9 mouse cellular contexts compared by ENCODE assay signal in the genomic region with DNA sequence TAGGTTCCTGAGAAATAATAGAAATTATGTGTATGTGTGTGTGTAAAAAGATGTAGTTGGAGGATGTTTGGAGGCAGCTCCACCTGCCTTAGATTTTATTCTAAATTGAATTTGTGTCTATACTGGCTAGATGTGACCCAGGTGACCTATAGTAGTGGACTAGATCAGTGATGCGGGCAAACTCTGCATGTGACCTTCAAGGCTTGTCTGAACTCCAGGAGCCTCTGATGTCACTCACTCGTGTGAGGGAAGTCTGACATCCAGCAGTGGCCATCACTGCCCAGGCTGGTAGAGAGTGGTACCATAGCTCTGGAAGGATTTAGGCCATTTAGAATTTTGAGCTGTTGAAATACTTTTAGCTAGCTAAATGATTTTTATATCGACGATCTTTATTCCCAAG. TPM values are rescaled to one million over a fixed set of nuclear protein-coding genes. Genes with fewer than 3 reads are reported as not detected.
DNase-seq lines count a peak whose midpoint lies in the region; ATAC-seq lines count a peak whose summit lies in the region.
"Had no signal": no experiment of that assay in that cellular context is flagged by ENCODE, and none has a peak within 500 bp of the region (broad histone marks: within the 10 kb centered on the region; RNA-seq: fewer than 3 reads in every experiment).

No protein-coding gene starts in this region.

- peak overlapping the region; percentile 70 for H3K4me2 ChIP-seq in heart, embryonic 11.5 days
- H3K4me2 ChIP-seq in forebrain, embryonic 12.5 days = peak overlapping the region; percentile 77

- no peak for ATAC-seq in heart, embryonic 11.5 days (replicated peaks; ENCODE audit: insufficient number of reproducible peaks, low FRiP score, low TSS enrichment)
- no peak for ATAC-seq in forebrain, embryonic 12.5 days (ENCODE audit: low FRiP score)

- H3K9me3 ChIP-seq in heart, embryonic 11.5 days (replicated peaks; ENCODE audit: control insufficient read depth, low read length) = no peaks in the 10 kb centered on the region
- no peaks in the 10 kb centered on the region for H3K9me3 ChIP-seq in forebrain, embryonic 12.5 days

- H3K4me3 ChIP-seq in heart, embryonic 11.5 days (ENCODE audit: low read depth, low read length) = peak overlapping the region; percentile 84
- H3K4me3 ChIP-seq in forebrain, embryonic 12.5 days (replicated peaks) = peak overlapping the region; percentile 78

- H3K9ac ChIP-seq in heart, embryonic 11.5 days (ENCODE audit: low read depth, low read length) = peak overlapping the region; percentile 56; the same call in 1 of the 2 replicates
- peak overlapping the region; percentile 95 for H3K9ac ChIP-seq in forebrain, embryonic 12.5 days

- H3K4me1 ChIP-seq in heart, embryonic 11.5 days (ENCODE audit: control insufficient read depth, insufficient read depth, low read length) = peaks cover 5% of the 10 kb centered on the region; the same call in 1 of the 2 replicates
- H3K4me1 ChIP-seq in forebrain, embryonic 12.5 days = peaks cover 34% of the 10 kb centered on the region

- H3K27me3 ChIP-seq in heart, embryonic 11.5 days (ENCODE audit: control insufficient read depth, insufficient read depth, low read length) = no peaks in the 10 kb centered on the region
- no peaks in the 10 kb centered on the region for H3K27me3 ChIP-seq in forebrain, embryonic 12.5 days
- H3K27me3 ChIP-seq in splenic B cell, adult 2 months (ENCODE audit: control insufficient read depth, insufficient read depth, low read length, poor library complexity, severe bottlenecking) = no peaks in the 10 kb centered on the region

- H3K36me3 ChIP-seq in heart, embryonic 11.5 days (ENCODE audit: control insufficient read depth, insufficient read depth, low read length) = no peaks in the 10 kb centered on the region
- no peaks in the 10 kb centered on the region for H3K36me3 ChIP-seq in forebrain, embryonic 12.5 days (replicated peaks)
- no peaks in the 10 kb centered on the region for H3K36me3 ChIP-seq in splenic B cell, adult 2 months (ENCODE audit: control insufficient read depth, insufficient read depth, low read length, poor library complexity, severe bottlenecking)

- no peak overlapping the region for H3K27ac ChIP-seq in heart, embryonic 11.5 days (ENCODE audit: low read depth, low read length)
- H3K27ac ChIP-seq in forebrain, embryonic 12.5 days = no peak overlapping the region
- H3K27ac ChIP-seq: macrophage had no signal

- 38% methylated on average over 4 of the region's 4 CpGs for WGBS in heart, embryonic 11.5 days (ENCODE audit: insufficient replicate concordance)
- WGBS in forebrain, embryonic 12.5 days = 42% methylated on average over 4 of the region's 4 CpGs

- DNase-seq in heart, adult 8-10 months (ENCODE audit: low spot score) = no peak
- peak; percentile 13 for DNase-seq in adipocyte (ENCODE audit: low spot score)
- DNase-seq in liver = peak; percentile 47
- peak; percentile 4 for DNase-seq in splenic B cell, adult 2 months (ENCODE audit: low read depth, low spot score)
- DNase-seq in urinary bladder, postnatal 4 days (ENCODE audit: low spot score in 2 of 2) = no peak
- no peak for DNase-seq in thymus, postnatal 25 days

RNA-seq across cellular contexts. Expression of a gene that starts 1.5 kb away (rescaled TPM):
- polyA plus RNA-seq in heart, embryonic 11.5 days (2014; fragmentation: Nextera tagmentation; extraction: Ambion mirVana) = 10.5 and 13.5 TPM in 2 replicates
- total RNA-seq in heart, adult 8-10 months (2022) = 10 to 100 TPM; 38.6 to 47.9 (median 44.9) TPM
- polyA plus RNA-seq in forebrain, embryonic 12.5 days (2016; fragmentation: Nextera tagmentation; extraction: Ambion mirVana) = 18.5 and 24.0 TPM in 2 replicates

Comparison
In these comparisons a context has a peak if more than half of its experiments do, and no peak if none do; other contexts are left out.
1. DNase-seq: peak in adipocyte (single experiment), liver (single experiment) and splenic B cell, adult 2 months (single experiment); none in heart, adult 8-10 months (single experiment), urinary bladder, postnatal 4 days (0 of 2) and thymus, postnatal 25 days (single experiment).